Mouse (Mus musculus) heart, embryonic 12.5 days (tissue): ENCODE measurements around the gene Tle4. TPM values are rescaled to one million over a fixed set of nuclear protein-coding genes. Genes with fewer than 3 reads are reported as not detected.

Source experiments
- ATAC-seq: fragments of 200-750 bp; cut with Nextera tagmentation; 2 replicates; pipeline ENCODE4 v1.8.0; 2017; ENCODE audit warnings: moderate TSS enrichment, moderate library complexity; ENCODE audit not compliant: insufficient number of reproducible peaks, low FRiP score
- H3K27ac ChIP-seq: fragments of 300-500 bp; sonication (generic); 2 replicates; pipeline ENCODE4 v1.5.1; 2016; ENCODE audit warnings: mild to moderate bottlenecking, moderate library complexity; ENCODE audit not compliant: poor library complexity, severe bottlenecking
- H3K27me3 ChIP-seq: fragments of 300-500 bp; sonication (generic); replicated peaks from 2 replicates; pipeline ENCODE4 v1.6.1; 2016; ENCODE audit warnings: mild to moderate bottlenecking, moderate library complexity
- H3K36me3 ChIP-seq: fragments of 300-500 bp; sonication (generic); 2 replicates; pipeline ENCODE4 v1.6.1; 2016; ENCODE audit warnings: mild to moderate bottlenecking, moderate library complexity
- H3K4me1 ChIP-seq: fragments of 300-500 bp; sonication (generic); replicated peaks from 2 replicates; pipeline ENCODE4 v1.6.1; 2016; ENCODE audit warnings: mild to moderate bottlenecking
- H3K4me2 ChIP-seq: fragments of 300-500 bp; sonication (generic); 2 replicates; pipeline ENCODE4 v1.6.1; 2016; ENCODE audit warnings: mild to moderate bottlenecking, moderate library complexity
- H3K4me3 ChIP-seq: fragments of 300-500 bp; sonication (generic); 2 replicates; pipeline ENCODE4 v1.5.1; 2016; ENCODE audit warnings: mild to moderate bottlenecking
- H3K9ac ChIP-seq: fragments of 300-500 bp; sonication (generic); 2 replicates; pipeline ENCODE4 v1.6.1; 2016; ENCODE audit warnings: mild to moderate bottlenecking, moderate library complexity
- H3K9me3 ChIP-seq: fragments of 300-500 bp; sonication (generic); replicated peaks from 2 replicates; pipeline ENCODE4 v1.6.1; 2016; ENCODE audit warnings: mild to moderate bottlenecking, moderate library complexity
- WGBS: fragments of 180-500 bp; shearing (Covaris S2); methylation state at CpG from one replicate; pipeline ENCODE4 v1.1.7; 2016; 5-methylcytosine and 5-hydroxymethylcytosine counted together
- polyA plus RNA-seq: library from polyadenylated mRNA; unstranded; fragments of >200 nt; fragmentation: Nextera tagmentation; extraction: Ambion mirVana; gene quantifications from 2 replicates; pipeline ENCODE4 v1.2.1, GENCODE M21; 2016

The Tle4 gene
- polyA plus RNA-seq, 1 experiment from 2014 or later = 10.9 TPM

GRCm38 (mm10) chr19:14600841-14601240 lies 3.0 kb upstream of the Tle4 start:
- no peak for ATAC-seq
- no peaks in the 10 kb centered on the region for H3K9me3 ChIP-seq
- no peak overlapping the region for H3K4me2 ChIP-seq
- no peak overlapping the region for H3K9ac ChIP-seq
- no peak overlapping the region for H3K4me3 ChIP-seq
- no peaks in the 10 kb centered on the region; the same call in 1 of the 2 replicates for H3K27me3 ChIP-seq
- H3K4me1 ChIP-seq = peaks cover 10% of the 10 kb centered on the region
- no peaks in the 10 kb centered on the region for H3K36me3 ChIP-seq
- H3K27ac ChIP-seq = no peak overlapping the region
- 73% methylated on average over 1 of the region's 1 CpGs for WGBS

GRCm38 (mm10) chr19:14600354-14600753 lies 2.5 kb upstream of the Tle4 start:
- H3K4me1 ChIP-seq = peaks cover 13% of the 10 kb centered on the region
- H3K27ac ChIP-seq = no peak overlapping the region
- no peak overlapping the region for H3K4me2 ChIP-seq
- no peaks in the 10 kb centered on the region for H3K9me3 ChIP-seq
- no peaks in the 10 kb centered on the region for H3K36me3 ChIP-seq
- 76% methylated on average over 3 of the region's 3 CpGs for WGBS
- no peaks in the 10 kb centered on the region; the same call in 1 of the 2 replicates for H3K27me3 ChIP-seq
- H3K4me3 ChIP-seq = no peak overlapping the region
- H3K9ac ChIP-seq = no peak overlapping the region
- no peak for ATAC-seq

- H3K4me2 ChIP-seq = no peak overlapping the region
These were observed 2.0 kb upstream of the Tle4 start for GRCm38 (mm10) chr19:14599851-14600251.

GRCm38 (mm10) chr19:14598690-14599288 lies 938 bp upstream of the Tle4 start:
- Histone ChIP-seq H3K9ac (peak overlapping the region; percentile 75), H3K27ac (peak overlapping the region; percentile 89), H3K36me3 (no peaks in the 10 kb centered on the region), H3K9me3 (no peaks in the 10 kb centered on the region), H3K4me1 (peaks cover 13% of the 10 kb centered on the region), H3K27me3 (no peaks in the 10 kb centered on the region), H3K4me2 (peak overlapping the region; percentile 91), H3K4me3 (peak overlapping the region; percentile 99)
- WGBS = under 1% methylated on average over 46 of the region's 46 CpGs
- ATAC-seq = peak; percentile 26

More at GRCm38 (mm10) chr19:14599851-14600251, 2.0 kb upstream of the Tle4 start:
- Histone ChIP-seq H3K4me1 (peaks cover 13% of the 10 kb centered on the region), H3K9ac (no peak overlapping the region), H3K27me3 (no peaks in the 10 kb centered on the region; the same call in 1 of the 2 replicates), H3K4me3 (no peak overlapping the region), H3K9me3 (no peaks in the 10 kb centered on the region), H3K27ac (no peak overlapping the region), H3K36me3 (no peaks in the 10 kb centered on the region)
- ATAC-seq = no peak
- WGBS = 51% methylated on average over 8 of the region's 8 CpGs

- Histone ChIP-seq H3K4me2 (peak overlapping the region; percentile 85), H3K4me1 (peaks cover 13% of the 10 kb centered on the region), H3K27me3 (no peaks in the 10 kb centered on the region), H3K9me3 (no peaks in the 10 kb centered on the region), H3K36me3 (no peaks in the 10 kb centered on the region), H3K27ac (peak overlapping the region; percentile 98), H3K9ac (peak overlapping the region; percentile 98), H3K4me3 (peak overlapping the region; percentile 99)
- WGBS = under 1% methylated on average over 115 of the region's 120 CpGs
- no peak for ATAC-seq
These were observed 622 bp downstream of the Tle4 start for GRCm38 (mm10) chr19:14596941-14597916.

GRCm38 (mm10) chr19:14596358-14596940 lies 1.4 kb downstream of the Tle4 start:
- H3K9ac ChIP-seq = peak overlapping the region; percentile 98
- 1% methylated on average over 12 of the region's 12 CpGs for WGBS
- ATAC-seq = no peak
- H3K4me2 ChIP-seq = peak overlapping the region; percentile 85
- H3K27me3 ChIP-seq = no peaks in the 10 kb centered on the region
- H3K27ac ChIP-seq = peak overlapping the region; percentile 98
- no peaks in the 10 kb centered on the region for H3K36me3 ChIP-seq
- H3K9me3 ChIP-seq = no peaks in the 10 kb centered on the region
- H3K4me1 ChIP-seq = peaks cover 13% of the 10 kb centered on the region
- H3K4me3 ChIP-seq = peak overlapping the region; percentile 99

GRCm38 (mm10) chr19:14595390-14595997 lies 2.4 kb downstream of the Tle4 start:
- 14% methylated on average over 11 of the region's 11 CpGs for WGBS
- H3K27ac ChIP-seq = no peak overlapping the region
- no peak for ATAC-seq
- H3K9ac ChIP-seq = no peak overlapping the region
- no peaks in the 10 kb centered on the region for H3K9me3 ChIP-seq
- H3K4me3 ChIP-seq = peak overlapping the region; percentile 33
- H3K4me2 ChIP-seq = peak overlapping the region; percentile 85
- H3K4me1 ChIP-seq = peaks cover 13% of the 10 kb centered on the region
- no peaks in the 10 kb centered on the region for H3K27me3 ChIP-seq
- peaks cover 3% of the 10 kb centered on the region; the same call in 1 of the 2 replicates for H3K36me3 ChIP-seq

GRCm38 (mm10) chr19:14594537-14594936 lies 3.3 kb downstream of the Tle4 start:
- H3K4me2 ChIP-seq = no peak overlapping the region
- no peak overlapping the region for H3K9ac ChIP-seq
- no peak overlapping the region for H3K27ac ChIP-seq
- H3K36me3 ChIP-seq = peaks cover 8% of the 10 kb centered on the region; the same call in 1 of the 2 replicates
- no peak for ATAC-seq
- H3K4me1 ChIP-seq = peaks cover 7% of the 10 kb centered on the region; the same call in 1 of the 2 replicates
- no peaks in the 10 kb centered on the region for H3K27me3 ChIP-seq
- 84% methylated on average over 3 of the region's 3 CpGs for WGBS
- H3K9me3 ChIP-seq = no peaks in the 10 kb centered on the region
- no peak overlapping the region for H3K4me3 ChIP-seq

GRCm38 (mm10) chr19:14591809-14592535 lies 5.9 kb downstream of the Tle4 start:
- no peak overlapping the region for H3K9ac ChIP-seq
- no peak overlapping the region for H3K4me3 ChIP-seq
- no peaks in the 10 kb centered on the region for H3K27me3 ChIP-seq
- WGBS = 83% methylated on average over 10 of the region's 10 CpGs
- H3K27ac ChIP-seq = no peak overlapping the region
- peaks cover 14% of the 10 kb centered on the region for H3K4me1 ChIP-seq
- H3K4me2 ChIP-seq = no peak overlapping the region
- ATAC-seq = no peak
- H3K9me3 ChIP-seq = no peaks in the 10 kb centered on the region
- H3K36me3 ChIP-seq = peaks cover 8% of the 10 kb centered on the region; the same call in 1 of the 2 replicates

- Histone ChIP-seq H3K9me3 (no peaks in the 10 kb centered on the region), H3K4me1 (peaks cover 23% of the 10 kb centered on the region), H3K27me3 (no peaks in the 10 kb centered on the region), H3K36me3 (peaks cover 8% of the 10 kb centered on the region; the same call in 1 of the 2 replicates), H3K4me3 (no peak overlapping the region), H3K27ac (no peak overlapping the region), H3K9ac (no peak overlapping the region), H3K4me2 (no peak overlapping the region)
- 73% methylated on average over 7 of the region's 7 CpGs for WGBS
- ATAC-seq = no peak
These were observed 7.7 kb downstream of the Tle4 start for GRCm38 (mm10) chr19:14590154-14590553.
